Mouse (Mus musculus) inflammation-experienced regulatory T-cells, adult 16 weeks (primary cell): Measurements from ENCODE around the gene Trim30c. TPM values are rescaled to one million over a fixed set of nuclear protein-coding genes. Genes with fewer than 3 reads are reported as not detected.

Experiments used
- polyA plus RNA-seq: library from polyadenylated mRNA; unstranded; fragments of 100-300 nt; shearing (Covaris generic); gene quantifications from one replicate; pipeline ENCODE4 v1.2.1, GENCODE M21; 2017

The Trim30c gene
- polyA plus RNA-seq, result 1.1 TPM

DNA sequence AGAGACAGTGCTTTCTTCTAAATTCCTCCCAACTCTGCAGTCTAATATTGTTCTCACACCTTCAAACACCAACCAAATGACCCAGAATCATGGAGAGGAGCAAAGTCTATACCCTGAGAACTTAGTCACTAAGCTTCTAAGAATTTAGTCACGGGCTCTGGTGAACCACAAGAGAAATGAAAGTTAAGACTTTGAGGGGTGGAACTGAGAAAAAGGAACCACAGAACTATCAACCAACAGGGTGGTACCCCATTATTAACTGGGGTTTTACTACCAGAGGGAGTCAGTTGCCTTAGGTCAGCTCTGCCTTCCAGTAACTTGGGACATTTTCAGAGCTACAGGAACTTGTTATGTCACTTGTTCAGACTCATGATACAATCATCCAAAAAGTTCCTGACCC, at the start of gene Trim30c:
Trim30c (minus strand) TSS at position 140 of the 400 bp plus-strand sequence.

DNA sequence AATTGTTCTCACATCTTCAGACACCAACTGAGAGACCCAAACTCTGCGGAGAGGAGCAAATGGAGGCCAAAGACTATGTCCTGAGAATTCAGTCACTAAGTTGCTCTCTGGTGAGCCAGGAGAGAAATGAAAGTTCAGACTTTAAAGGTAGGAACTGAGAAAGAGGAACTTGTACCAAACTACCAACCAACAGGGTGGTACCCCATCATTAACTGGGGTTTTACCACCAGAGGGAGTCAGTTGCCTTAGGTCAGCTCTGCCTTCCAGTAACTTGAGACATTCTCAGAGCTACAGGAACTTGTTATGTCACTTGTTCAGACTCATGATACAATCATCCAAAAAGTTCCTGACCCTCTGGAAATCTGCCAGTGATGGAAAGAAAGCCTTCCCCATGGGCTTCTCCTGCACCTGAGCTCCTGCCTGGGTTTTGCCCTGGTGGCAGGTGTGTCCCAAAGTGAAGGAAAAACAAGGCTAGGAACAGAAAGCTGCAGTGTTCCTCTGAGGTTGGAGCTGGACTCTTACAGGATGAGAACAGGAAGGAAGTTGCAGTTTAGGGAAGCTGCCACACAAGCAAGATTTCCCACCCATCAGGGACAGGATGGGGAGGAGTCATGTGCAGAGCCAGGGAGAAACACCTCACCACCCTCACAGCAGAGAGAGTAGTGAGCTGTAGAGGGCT, 30.8 kb downstream of the Trim30c start, which contains the start of gene Trim30b:
Trim30b (minus strand) TSS at position 149 of the 679 bp plus-strand sequence.

DNA sequence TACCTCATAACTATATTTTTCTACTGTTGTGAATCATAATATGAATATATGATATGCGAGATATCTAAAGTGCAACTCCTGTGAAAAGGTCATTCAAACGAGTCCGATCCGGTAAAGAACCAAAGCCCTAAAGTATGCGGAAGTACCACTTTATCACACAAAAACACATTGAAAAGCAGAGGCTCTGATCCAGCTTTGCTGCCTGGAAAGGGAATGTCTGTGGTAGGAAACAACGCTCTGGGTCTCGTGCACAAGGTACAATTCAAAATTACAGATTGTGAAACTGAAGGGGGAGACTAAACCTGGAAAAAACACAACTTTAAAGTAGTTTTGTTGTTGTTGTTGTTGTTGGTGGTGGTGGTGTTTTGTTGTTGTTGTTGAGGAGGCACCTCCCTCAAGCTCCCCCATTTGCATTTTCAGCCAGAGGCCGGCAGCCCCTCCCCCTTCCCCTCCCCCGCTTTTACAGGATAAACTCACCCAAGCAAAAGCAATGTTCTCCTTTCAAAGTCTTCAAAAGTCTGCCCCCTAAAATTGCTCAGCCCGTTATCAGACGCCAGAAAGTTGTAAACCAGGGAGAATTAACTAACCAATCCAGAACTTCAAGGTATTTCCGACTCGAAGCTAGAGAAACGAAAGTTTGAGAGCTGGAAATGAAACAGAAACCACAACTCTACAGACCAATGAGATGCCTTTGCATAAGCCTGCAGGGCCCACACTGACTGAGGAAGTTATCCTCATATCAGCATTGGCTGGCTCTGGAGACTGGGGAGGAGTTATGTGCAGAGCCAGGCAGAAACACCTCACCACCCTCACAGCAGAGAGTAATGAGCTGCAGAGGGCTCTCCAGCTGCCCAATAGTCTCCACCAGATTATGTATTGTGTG, 47.7 kb downstream of the Trim30c start, which contains the start of gene Trim12c:
Trim12c (minus strand) TSS at position 646 of the 883 bp plus-strand sequence.

Other genes with a start within 250 kb of the Trim30c start
- gene Olfm5, start 236.0 kb downstream of the Trim30c start, polyA plus RNA-seq, result not detected
- gene Olfr648, start 217.4 kb downstream of the Trim30c start, polyA plus RNA-seq, result 0.17 TPM
- gene Olfr649, start 204.9 kb downstream of the Trim30c start, polyA plus RNA-seq, result not detected
- gene Trim6, start 182.0 kb downstream of the Trim30c start, polyA plus RNA-seq, result 1.5 TPM
- gene Trim34a, start 156.4 kb downstream of the Trim30c start, polyA plus RNA-seq, result 56.3 TPM
- 39.1 TPM for gene Trim5, start 112.7 kb downstream of the Trim30c start, polyA plus RNA-seq
- 146 TPM for gene Trim12a, start 85.4 kb downstream of the Trim30c start, polyA plus RNA-seq
- gene Trim34b, start 71.4 kb downstream of the Trim30c start, polyA plus RNA-seq, result 0.78 TPM
- gene Trim12c, start 47.5 kb downstream of the Trim30c start, polyA plus RNA-seq, result 25.4 TPM
- 1.3 TPM for gene Trim30b, start 31.0 kb downstream of the Trim30c start, polyA plus RNA-seq
- gene Trim30a, start 64.4 kb upstream of the Trim30c start, polyA plus RNA-seq, result 67.1 TPM
- 28.0 TPM for gene Trim30d, start 107.0 kb upstream of the Trim30c start, polyA plus RNA-seq
- gene Olfr651, start 149.3 kb upstream of the Trim30c start, polyA plus RNA-seq, result not detected
- gene Olfr652, start 160.1 kb upstream of the Trim30c start, polyA plus RNA-seq, result not detected
- not detected for gene Olfr653, start 176.5 kb upstream of the Trim30c start, polyA plus RNA-seq
- not detected for gene Olfr654, start 186.2 kb upstream of the Trim30c start, polyA plus RNA-seq
- not detected for gene Olfr655, start 200.9 kb upstream of the Trim30c start, polyA plus RNA-seq
- gene Olfr656, start 213.1 kb upstream of the Trim30c start, polyA plus RNA-seq, result not detected
- not detected for gene Olfr657, start 224.0 kb upstream of the Trim30c start, polyA plus RNA-seq
- not detected for gene Olfr658, start 246.5 kb upstream of the Trim30c start, polyA plus RNA-seq